Mouse (Mus musculus): ENCODE data around the gene H2-Q7. TPM values are rescaled to one million over a fixed set of nuclear protein-coding genes. Genes with fewer than 3 reads are reported as not detected.
"Not testable (repeated sequence)": the region's sequence is repeated elsewhere in the genome, so short reads cannot be mapped to it uniquely, and the experiment has no call there.

H2-Q7 gene
- total RNA-seq, 4 experiments from 2014 or later = 0.59 to 2.3 (median 1.1) TPM

- not testable (repeated sequence) for DNase-seq (ENCODE audit: low spot score in 2 of 2)
Observed at GRCm38 (mm10) chr17:35435577-35435976, 3.4 kb upstream of the H2-Q7 start.

- not testable (repeated sequence) for DNase-seq (ENCODE audit: low spot score in 2 of 2)
Observed at GRCm38 (mm10) chr17:35437386-35437936, 1.5 kb upstream of the H2-Q7 start.

GRCm38 (mm10) chr17:35438395-35438794 is 560 bp upstream of the H2-Q7 start:
- DNase-seq (ENCODE audit: low spot score in 2 of 2) = not testable (repeated sequence)

GRCm38 (mm10) chr17:35439295-35439747 is 366 bp downstream of the H2-Q7 start:
- not testable (repeated sequence) for DNase-seq (ENCODE audit: low spot score in 2 of 2)

GRCm38 (mm10) chr17:35439925-35440645 is 1.1 kb downstream of the H2-Q7 start:
- DNase-seq (ENCODE audit: low spot score in 2 of 2) = not testable (repeated sequence)

- not testable (repeated sequence) for DNase-seq (ENCODE audit: low spot score in 2 of 2)
Observed at GRCm38 (mm10) chr17:35442376-35442775, 3.4 kb downstream of the H2-Q7 start.

- not testable (repeated sequence) for DNase-seq (ENCODE audit: low spot score in 2 of 2)
Observed at GRCm38 (mm10) chr17:35444510-35444909, 5.6 kb downstream of the H2-Q7 start.

- not testable (repeated sequence) for DNase-seq (ENCODE audit: low spot score in 2 of 2)
Observed at GRCm38 (mm10) chr17:35458247-35458646, 19.3 kb downstream of the H2-Q7 start.

GRCm38 (mm10) chr17:35460513-35461341 is 21.8 kb downstream of the H2-Q7 start:
- DNase-seq (ENCODE audit: low spot score in 2 of 2) = not testable (repeated sequence)

GRCm38 (mm10) chr17:35465651-35466050 is 26.7 kb downstream of the H2-Q7 start:
- not testable (repeated sequence) for DNase-seq (ENCODE audit: low spot score in 2 of 2)

- DNase-seq (ENCODE audit: low spot score in 2 of 2) = not testable (repeated sequence)
Observed at GRCm38 (mm10) chr17:35468936-35469335, 30.0 kb downstream of the H2-Q7 start.

GRCm38 (mm10) chr17:35469842-35470751 is 31.1 kb downstream of the H2-Q7 start, which contains the start of gene H2-Q10:
Gene H2-Q10, plus strand, starts transcription at chr17:35470089.
- DNase-seq (ENCODE audit: low spot score in 2 of 2) = no peak

- peak in 1 of 2 experiments; percentile 34 for DNase-seq (ENCODE audit: low spot score in 2 of 2)
Observed at GRCm38 (mm10) chr17:35484066-35484465, 45.1 kb downstream of the H2-Q7 start.

GRCm38 (mm10) chr17:35485702-35486101 is 46.7 kb downstream of the H2-Q7 start:
- DNase-seq (ENCODE audit: low spot score in 2 of 2) = no peak

- DNase-seq (ENCODE audit: low spot score in 2 of 2) = no peak
Observed at GRCm38 (mm10) chr17:35486726-35487125, 47.8 kb downstream of the H2-Q7 start.

- no peak for DNase-seq (ENCODE audit: low spot score in 2 of 2)
Observed at GRCm38 (mm10) chr17:35488041-35488440, 49.1 kb downstream of the H2-Q7 start.

- no peak for DNase-seq (ENCODE audit: low spot score in 2 of 2)
Observed at GRCm38 (mm10) chr17:35490320-35490719, 51.4 kb downstream of the H2-Q7 start.
